Mouse (Mus musculus) ES-E14 (cell line): Measurements from ENCODE around the gene Dnah14. TPM values are rescaled to one million over a fixed set of nuclear protein-coding genes. Genes with fewer than 3 reads are reported as not detected.

Source experiments
- DNase-seq: peaks from one replicate; pipeline ENCODE4 v3.0.0-alpha.2; 2013; ENCODE audit warnings: low read depth, low spot score
- H3K27ac ChIP-seq: 2 replicates; pipeline ENCODE4 v1.5.1; 2012; ENCODE audit warnings: low read depth, mild to moderate bottlenecking, low read length, moderate library complexity, mixed read lengths; ENCODE audit not compliant: poor library complexity, insufficient read depth, severe bottlenecking
- H3K36me3 ChIP-seq: 2 replicates; pipeline ENCODE4 v1.6.1; 2012; ENCODE audit warnings: mild to moderate bottlenecking, low read length, moderate library complexity, mixed read lengths; ENCODE audit not compliant: control insufficient read depth, poor library complexity, insufficient read depth, severe bottlenecking
- H3K4me1 ChIP-seq, 2 experiments: fragments of 150-350 bp in 1 of 2; sonication (generic) in 1 of 2; 2 replicates each; pipeline ENCODE4 v1.6.1; 2012; ENCODE audit warnings: low read length in 2 of 2, mild to moderate bottlenecking in 1 of 2, mixed read lengths in 1 of 2; ENCODE audit not compliant: control insufficient read depth in 2 of 2, insufficient read depth in 2 of 2, poor library complexity in 1 of 2
- H3K4me3 ChIP-seq, 2 experiments: fragments of 150-350 bp in 1 of 2; sonication (generic) in 1 of 2; 2 replicates each; pipeline ENCODE4 v1.5.1; 2012; ENCODE audit warnings: low read length in 2 of 2, low read depth in 1 of 2, mild to moderate bottlenecking in 1 of 2, mixed read lengths in 1 of 2; ENCODE audit not compliant: insufficient read depth in 1 of 2, poor library complexity in 1 of 2, severe bottlenecking in 1 of 2
- H3K9ac ChIP-seq: 2 replicates; pipeline ENCODE4 v1.6.1; 2012; ENCODE audit warnings: low read depth, mild to moderate bottlenecking, low read length, mixed read lengths; ENCODE audit not compliant: poor library complexity, insufficient read depth, severe bottlenecking
- H3K9me3 ChIP-seq: fragments of 150-350 bp; sonication (generic); 2 replicates; pipeline ENCODE4 v1.6.1; 2012; ENCODE audit warnings: low read depth, mild to moderate bottlenecking, low read length; ENCODE audit not compliant: control insufficient read depth, insufficient read depth
- CHD2 ChIP-seq: IDR thresholded peaks from 2 replicates; pipeline ENCODE4 v1.6.1; 2014; ENCODE audit warnings: mild to moderate bottlenecking, low read depth, low read length, inconsistent platforms
- HCFC1 ChIP-seq: IDR thresholded peaks from 2 replicates; pipeline ENCODE4 v1.6.1; 2012; ENCODE audit warnings: low read length, inconsistent platforms, borderline replicate concordance; ENCODE audit not compliant: insufficient read depth
- MAFK ChIP-seq: IDR thresholded peaks from 2 replicates; pipeline ENCODE4 v1.6.1; 2014; ENCODE audit warnings: mild to moderate bottlenecking, low read depth, low read length, inconsistent platforms; ENCODE audit not compliant: insufficient read depth
- ZC3H11A ChIP-seq: IDR thresholded peaks from 2 replicates; pipeline ENCODE4 v1.6.1; 2012; ENCODE audit warnings: low read depth, mild to moderate bottlenecking, inconsistent platforms, low read length, borderline replicate concordance
- ZNF384 ChIP-seq: IDR thresholded peaks from 2 replicates; pipeline ENCODE4 v1.6.1; 2012; ENCODE audit warnings: low read depth, low read length, inconsistent platforms
- in situ Hi-C, 2 experiments: fragments of 600-800 bp; cut with MboI; formaldehyde crosslinking; loops; one replicate each; pipeline ENCODE4 v1.15.1; 2025; ENCODE audit warnings: low sequenced_read_pairs in 2 of 2, inconsistent platforms in 1 of 2; ENCODE audit not compliant: unreplicated experiment in 2 of 2
- total RNA-seq: library from RNA; depleted of rRNA; stranded (reverse); fragments of 300-350 nt; gene quantifications from 2 replicates; pipeline ENCODE4 v1.2.3, GENCODE M21; 2012

The Dnah14 gene
- total RNA-seq, 1 experiment: 1.9 TPM

- TF ChIP-seq ZNF384 (no peak), ZC3H11A (no peak), HCFC1 (no peak), CHD2 (no peak), MAFK (no peak)
- Histone ChIP-seq H3K9me3 (no peaks in the 10 kb centered on the region), H3K4me3 (no peak overlapping the region), H3K9ac (no peak overlapping the region), H3K27ac (no peak overlapping the region), H3K4me1 (peaks cover 3 to 8% of the 10 kb centered on the region in 2 experiments; a peak in 2 of 4 replicates), H3K36me3 (no peaks in the 10 kb centered on the region)
- in situ Hi-C loops: no loop called here
- DNase-seq: no peak
Measured at GRCm38 (mm10) chr1:181624876-181625275, 48.5 kb downstream of the Dnah14 start.

GRCm38 (mm10) chr1:181628276-181628675, 51.9 kb downstream of the Dnah14 start:
- Histone ChIP-seq H3K4me3 (no peak overlapping the region), H3K4me1 (peaks cover 3 to 7% of the 10 kb centered on the region in 2 experiments; a peak in 2 of 4 replicates), H3K9ac (no peak overlapping the region), H3K36me3 (no peaks in the 10 kb centered on the region), H3K27ac (no peak overlapping the region), H3K9me3 (no peaks in the 10 kb centered on the region)
- TF ChIP-seq ZNF384: no peak
- no peak for TF ChIP-seq CHD2
- no peak for TF ChIP-seq MAFK
- no peak for TF ChIP-seq HCFC1
- no peak for TF ChIP-seq ZC3H11A
- no peak for DNase-seq
- in situ Hi-C loops: no loop called here

GRCm38 (mm10) chr1:181631371-181631770, 55.0 kb downstream of the Dnah14 start:
- H3K36me3 ChIP-seq: no peaks in the 10 kb centered on the region
- peaks cover 0 to 3% of the 10 kb centered on the region in 2 experiments; a peak in 1 of 4 replicates for H3K4me1 ChIP-seq
- H3K27ac ChIP-seq: no peak overlapping the region
- in situ Hi-C loops: no loop called here
- H3K4me3 ChIP-seq: no peak overlapping the region
- no peak for DNase-seq
- no peak overlapping the region for H3K9ac ChIP-seq
- TF ChIP-seq CHD2: no peak
- TF ChIP-seq MAFK: no peak
- no peak for TF ChIP-seq ZC3H11A
- TF ChIP-seq ZNF384: no peak
- TF ChIP-seq HCFC1: no peak
- H3K9me3 ChIP-seq: no peaks in the 10 kb centered on the region

GRCm38 (mm10) chr1:181637997-181638713, 61.8 kb downstream of the Dnah14 start:
- H3K9ac ChIP-seq: no peak overlapping the region
- no peaks in the 10 kb centered on the region for H3K4me1 ChIP-seq
- no peak overlapping the region for H3K4me3 ChIP-seq
- no peak for DNase-seq
- H3K36me3 ChIP-seq: no peaks in the 10 kb centered on the region
- no peaks in the 10 kb centered on the region for H3K9me3 ChIP-seq
- TF ChIP-seq ZC3H11A (no peak), ZNF384 (no peak), CHD2 (no peak), MAFK (no peak), HCFC1 (no peak)
- no peak overlapping the region; the same call in 1 of the 2 replicates for H3K27ac ChIP-seq
- in situ Hi-C loops: no loop called here
